Mouse (Mus musculus) left cerebral cortex, postnatal 10 days (tissue): ENCODE measurements around the gene Gm20388. TPM values are rescaled to one million over a fixed set of nuclear protein-coding genes. Genes with fewer than 3 reads are reported as not detected.

Source experiments
- DNase-seq, 2 experiments: peaks; one replicate each; pipeline ENCODE4 v3.0.0; 2021 to 2022; ENCODE audit warnings: low spot score in 2 of 2, mixed read lengths in 1 of 2; ENCODE audit errors: extremely low spot score in 1 of 2
- intact Hi-C: fragments of 180-260 bp; cut with DNase I; formaldehyde crosslinking; loops from one replicate; pipeline ENCODE4 v1.15.1; 2025
- total RNA-seq, 2 experiments: library from RNA; stranded (reverse); gene quantifications; 2 replicates each; pipeline ENCODE4 v1.2.3; 2021

The Gm20388 gene
- total RNA-seq, 2 experiments from 2014 or later = 4.4 to 9.0 TPM

DNA sequence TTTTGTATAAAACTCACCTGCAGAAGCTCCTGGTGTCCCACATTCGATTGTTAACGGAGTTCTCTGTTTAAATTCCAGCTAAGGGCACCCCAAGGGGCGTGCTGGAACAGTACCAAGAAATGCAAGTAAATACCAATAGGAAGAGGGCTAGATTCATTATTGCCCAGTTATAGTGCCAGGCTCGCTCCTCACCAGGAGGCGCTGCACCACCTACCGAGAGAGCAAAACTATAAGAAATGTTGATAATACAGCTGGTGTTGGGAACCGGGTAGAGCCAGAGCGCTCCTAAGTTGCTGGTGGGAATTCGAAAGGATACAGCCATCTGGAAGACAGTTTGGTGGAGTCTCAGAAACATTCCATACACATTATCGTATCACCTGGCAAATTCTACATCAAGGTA is 4167.4 kb downstream of the Gm20388 start:
- intact Hi-C loops = no loop called here
- no peak for DNase-seq

DNA sequence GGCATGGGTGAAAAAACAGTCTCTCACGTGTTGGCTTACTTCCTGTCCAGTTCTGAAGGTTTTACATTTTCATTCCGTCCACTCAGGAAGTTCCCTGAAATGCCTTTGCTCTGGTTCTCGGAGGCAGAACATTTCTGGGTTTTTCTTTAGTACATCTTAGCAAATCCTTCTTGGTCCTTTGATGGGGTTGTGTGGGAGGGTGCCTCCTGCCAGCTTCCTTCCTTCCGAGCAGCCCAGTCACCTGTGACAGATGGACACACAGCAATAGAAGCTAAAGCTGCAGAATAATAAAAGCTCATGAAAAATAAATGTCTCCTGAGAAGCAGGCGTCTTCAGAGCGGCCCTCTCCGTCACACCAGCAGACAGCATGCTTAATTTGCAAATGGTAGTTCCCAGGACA is 4168.3 kb downstream of the Gm20388 start:
- intact Hi-C loops = no loop called here
- DNase-seq = no peak

DNA sequence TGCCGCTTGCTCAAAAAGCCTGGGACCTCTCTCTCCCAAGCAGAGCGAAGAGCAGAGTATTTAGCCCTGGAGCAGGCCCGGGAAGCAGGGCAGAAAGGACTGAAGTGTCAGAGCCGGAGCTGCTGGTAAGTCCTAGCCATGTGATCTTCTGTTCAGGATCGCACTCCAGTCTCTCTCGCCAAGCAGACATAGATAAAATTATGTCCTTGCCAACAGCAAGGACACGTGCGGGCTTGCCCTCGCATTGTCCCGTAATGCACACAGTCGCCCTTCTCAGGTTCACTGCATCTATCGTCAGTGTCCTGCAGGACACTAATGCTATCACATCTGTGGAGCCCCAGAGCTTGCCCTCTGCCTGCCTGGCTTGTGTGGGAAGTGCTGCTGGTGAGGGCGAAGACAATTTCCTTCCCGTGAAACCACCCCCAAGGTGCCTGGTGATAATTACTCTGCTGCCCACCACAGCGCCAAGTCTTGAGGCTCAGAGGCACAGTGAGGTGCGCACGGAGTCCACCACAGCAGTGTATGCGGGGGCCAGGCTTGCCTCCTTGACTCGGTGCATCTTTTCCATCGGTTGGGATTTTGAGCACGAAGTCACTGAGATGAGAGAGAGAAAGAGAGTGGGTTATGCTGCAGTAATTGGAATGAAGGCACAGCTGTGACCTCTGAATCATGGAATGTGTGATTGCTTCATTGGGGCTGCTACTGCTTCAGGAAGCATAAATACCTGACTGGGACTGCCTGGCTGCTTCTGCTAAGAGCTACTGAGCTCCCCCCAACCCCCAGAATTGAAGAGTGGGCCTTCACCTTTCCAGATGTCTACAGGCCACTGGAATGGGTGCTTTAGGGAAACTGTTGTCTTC is 4170.1 kb downstream of the Gm20388 start:
- intact Hi-C loops = no loop called here
- DNase-seq = no peak

DNA sequence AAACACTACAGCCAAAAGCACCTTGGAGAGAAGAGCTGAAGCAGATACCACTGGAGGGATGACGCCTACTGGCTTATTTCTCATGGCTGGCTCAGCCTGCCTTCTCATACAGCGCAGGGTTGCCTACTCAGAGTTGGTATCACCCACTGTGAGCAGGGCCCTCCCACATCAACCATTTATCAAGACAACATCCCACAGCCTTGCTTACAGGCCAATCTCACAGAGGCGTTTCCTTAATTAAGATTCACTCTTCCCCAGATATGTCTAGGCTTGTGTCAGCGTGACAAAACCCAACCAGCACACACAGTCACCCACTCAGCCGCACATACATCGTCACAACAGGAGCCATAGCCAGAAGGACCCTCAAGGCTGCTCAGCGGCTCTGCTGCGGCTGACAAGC is 4172.0 kb downstream of the Gm20388 start:
- intact Hi-C loops = no loop called here
- no peak for DNase-seq

DNA sequence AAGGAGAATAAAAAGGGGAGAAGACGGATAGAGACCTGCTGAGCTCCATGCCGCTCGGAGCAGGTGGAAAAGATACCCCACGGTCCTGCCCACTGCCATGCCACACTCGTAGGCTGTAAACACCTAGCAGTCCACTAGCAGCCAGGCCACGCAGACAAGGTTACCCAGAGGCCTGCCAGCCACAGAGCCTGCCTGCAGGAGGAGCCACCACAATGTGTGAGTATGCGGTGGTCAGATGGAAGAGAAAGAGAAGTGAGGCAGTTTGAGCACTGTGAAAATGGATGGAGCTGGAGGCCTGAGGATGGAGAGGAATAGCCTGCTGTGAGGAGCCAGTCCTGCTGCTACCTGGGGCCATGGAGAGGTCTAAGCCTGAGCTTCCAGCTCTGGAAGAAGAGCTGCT is 4173.0 kb downstream of the Gm20388 start:
- intact Hi-C loops = no loop called here
- DNase-seq = no peak

DNA sequence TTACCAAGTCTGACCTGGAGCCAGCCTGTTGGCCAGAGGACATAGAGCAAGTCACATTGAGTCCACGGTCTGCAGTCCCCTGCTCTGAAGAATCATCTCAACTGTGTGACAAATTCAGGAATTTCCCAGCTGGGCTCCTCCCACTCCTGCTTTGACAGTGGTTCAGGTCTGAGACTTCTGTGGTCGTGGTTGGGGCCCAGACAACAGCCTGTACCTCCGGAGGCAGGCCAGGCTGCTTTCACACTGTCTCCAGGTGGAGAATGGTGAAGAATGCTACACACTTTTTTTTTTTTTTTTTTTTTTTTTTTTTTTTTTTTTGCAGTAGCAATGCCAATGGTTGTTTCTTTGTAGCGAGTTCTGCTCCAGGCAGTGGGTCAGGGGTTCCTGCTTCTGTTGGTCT is 4175.0 kb downstream of the Gm20388 start:
- intact Hi-C loops = no loop called here

DNA sequence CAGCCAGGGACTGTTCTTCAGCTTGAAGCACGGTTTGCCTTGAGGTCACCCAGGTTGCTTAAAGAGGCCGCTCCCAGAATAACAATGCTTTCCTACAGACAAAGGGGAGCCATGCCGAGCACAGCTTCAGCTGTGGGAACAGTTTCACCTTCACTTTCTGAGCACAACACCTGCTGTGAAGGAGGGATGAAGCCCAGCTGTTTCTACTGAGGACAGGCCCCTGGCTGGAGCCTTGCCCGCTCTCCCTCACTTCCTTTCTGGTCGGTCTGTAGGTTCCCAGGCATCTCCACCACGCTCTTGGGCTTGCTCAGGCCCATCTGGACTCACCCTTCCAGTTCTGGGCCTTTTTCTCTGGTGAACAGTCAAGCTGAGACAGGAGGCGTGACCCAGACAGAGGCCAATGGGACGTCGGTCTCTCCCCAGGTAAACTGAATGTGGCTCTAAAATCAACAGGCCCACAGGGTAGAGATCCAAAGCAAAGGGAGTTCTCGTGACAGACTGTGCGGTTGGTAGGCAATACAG is 4177.5 kb downstream of the Gm20388 start:
- intact Hi-C loops = no loop called here
- peak in 1 of 2 experiments; percentile 49 for DNase-seq

More for the DNA sequence above, 4175.0 kb downstream of the Gm20388 start:
- no peak for DNase-seq

DNA sequence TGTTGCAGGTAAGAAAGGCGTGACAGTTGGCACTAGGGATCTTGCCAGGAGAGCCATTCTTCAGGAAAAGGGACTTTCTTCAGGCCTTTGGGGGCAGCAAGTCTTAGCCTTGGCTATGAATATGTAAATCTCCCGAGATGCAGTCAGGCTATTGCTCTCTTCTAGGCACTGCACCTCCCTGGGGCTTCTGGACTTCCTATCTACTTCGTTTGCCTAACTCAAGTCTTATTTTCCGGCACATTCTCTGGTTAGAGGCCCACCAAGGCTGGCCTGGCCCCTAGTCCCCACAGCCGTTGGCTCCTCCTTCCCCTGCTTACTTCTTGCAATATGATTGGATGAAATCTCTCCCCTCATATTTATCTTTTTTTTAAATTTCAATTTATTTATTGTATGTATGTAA is 4178.4 kb downstream of the Gm20388 start:
- intact Hi-C loops = no loop called here
- DNase-seq = no peak

DNA sequence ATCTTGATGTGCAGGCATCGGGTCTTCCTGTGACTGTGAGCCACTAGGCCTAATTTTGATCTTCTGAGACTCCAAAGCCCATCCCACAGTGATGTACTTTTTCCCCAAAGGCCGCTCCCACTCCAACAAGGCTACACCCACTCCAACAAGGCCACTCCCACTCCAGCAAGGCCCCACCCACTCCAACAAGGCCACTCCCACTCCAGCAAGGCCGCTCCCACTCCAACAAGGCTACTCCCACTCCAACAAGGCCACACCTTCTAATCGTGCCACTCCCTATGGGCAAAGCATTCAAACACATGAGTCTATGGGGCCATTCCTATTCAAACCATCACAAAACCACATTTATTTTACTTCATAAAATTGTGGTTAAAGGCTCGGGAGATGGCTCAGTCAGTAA is 4179.8 kb downstream of the Gm20388 start:
- intact Hi-C loops = no loop called here
- DNase-seq = no peak

DNA sequence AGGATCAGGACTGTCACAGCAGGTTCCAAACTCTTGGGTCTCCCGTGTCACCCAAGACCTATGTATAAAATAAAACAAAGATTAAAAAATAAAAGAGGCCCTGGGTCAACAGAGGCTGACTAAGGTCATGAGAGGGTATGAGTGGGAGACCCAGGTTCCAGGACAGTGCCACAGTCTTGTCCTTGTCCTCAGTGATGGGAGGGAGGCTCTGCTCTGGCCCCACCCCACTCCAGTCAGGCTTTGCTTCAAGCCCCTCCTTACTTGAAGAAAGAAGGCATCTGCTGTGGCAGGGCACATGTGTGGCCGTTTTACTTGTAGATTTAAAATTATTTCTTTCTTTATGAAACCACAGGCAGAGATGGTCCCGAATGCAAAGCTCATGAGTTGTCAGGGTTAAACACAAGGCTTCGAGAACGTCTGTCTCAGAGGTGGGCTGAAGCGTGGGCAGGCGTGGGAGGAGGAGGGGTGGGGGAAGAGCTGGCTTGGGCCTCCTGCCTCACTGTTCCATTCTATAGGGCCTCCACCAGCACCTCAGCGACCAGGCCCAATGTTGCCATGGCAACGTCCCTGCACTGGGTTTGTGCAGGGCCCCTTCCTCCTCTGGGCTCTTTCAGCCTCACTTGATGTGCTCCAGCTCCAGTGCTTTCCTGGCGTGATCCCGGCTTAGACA is 4188.4 kb downstream of the Gm20388 start:
- intact Hi-C loops = no loop called here
- peak; percentile 18 to 45 for DNase-seq

DNA sequence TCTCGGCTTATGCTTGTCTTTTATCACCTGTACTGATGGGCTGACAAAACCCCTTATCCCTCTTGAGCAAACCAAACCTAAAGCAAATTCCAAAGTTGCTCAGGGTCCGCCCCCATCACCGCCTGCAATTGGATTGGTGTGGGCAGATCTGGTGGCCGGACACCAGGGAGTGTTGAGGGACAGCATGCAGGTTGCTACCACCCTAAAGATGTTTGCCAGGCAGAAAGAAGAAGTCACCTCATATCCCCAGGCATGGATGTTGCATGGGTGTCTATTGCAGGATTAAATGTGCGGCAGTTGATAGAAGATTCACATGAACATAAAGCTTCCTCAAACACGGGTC is 4189.0 kb downstream of the Gm20388 start:
- intact Hi-C loops = no loop called here
- no peak for DNase-seq

- intact Hi-C loops = no loop called here
- no peak for DNase-seq
Observed at GRCm38 (mm10) chr8:124105869-124106268, 4195.2 kb downstream of the Gm20388 start.

GRCm38 (mm10) chr8:124106328-124107195 is 4195.9 kb downstream of the Gm20388 start:
- no peak for DNase-seq
- intact Hi-C loops = no loop called here

- no peak for DNase-seq
- intact Hi-C loops = no loop called here
Observed at GRCm38 (mm10) chr8:124113108-124113507, 4202.5 kb downstream of the Gm20388 start.

DNA sequence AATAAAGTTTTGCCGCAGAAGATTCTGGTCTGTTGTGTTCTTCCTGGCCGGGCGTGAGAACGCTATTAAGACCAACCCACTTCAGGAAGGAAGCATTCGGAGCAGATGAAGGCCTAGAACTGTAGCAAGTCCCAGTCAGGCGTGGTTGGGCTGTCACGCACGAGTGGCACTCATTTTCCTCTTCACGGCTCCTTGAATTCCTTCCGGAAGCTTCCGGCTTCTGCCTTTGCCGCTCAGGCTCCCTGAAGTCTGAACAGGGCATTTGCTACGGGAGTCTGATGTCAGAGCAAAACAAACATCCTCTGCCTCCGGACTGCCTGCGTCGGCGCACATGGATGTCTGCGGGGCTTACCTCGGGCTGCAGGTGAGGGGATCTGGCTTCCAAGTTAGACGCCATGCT is 4214.6 kb downstream of the Gm20388 start:
- intact Hi-C loops = no loop called here

GRCm38 (mm10) chr8:124137261-124137660 is 4226.6 kb downstream of the Gm20388 start:
- no peak for DNase-seq

More for the DNA sequence above, 4214.6 kb downstream of the Gm20388 start:
- DNase-seq = peak in 1 of 2 experiments; percentile 7

DNA sequence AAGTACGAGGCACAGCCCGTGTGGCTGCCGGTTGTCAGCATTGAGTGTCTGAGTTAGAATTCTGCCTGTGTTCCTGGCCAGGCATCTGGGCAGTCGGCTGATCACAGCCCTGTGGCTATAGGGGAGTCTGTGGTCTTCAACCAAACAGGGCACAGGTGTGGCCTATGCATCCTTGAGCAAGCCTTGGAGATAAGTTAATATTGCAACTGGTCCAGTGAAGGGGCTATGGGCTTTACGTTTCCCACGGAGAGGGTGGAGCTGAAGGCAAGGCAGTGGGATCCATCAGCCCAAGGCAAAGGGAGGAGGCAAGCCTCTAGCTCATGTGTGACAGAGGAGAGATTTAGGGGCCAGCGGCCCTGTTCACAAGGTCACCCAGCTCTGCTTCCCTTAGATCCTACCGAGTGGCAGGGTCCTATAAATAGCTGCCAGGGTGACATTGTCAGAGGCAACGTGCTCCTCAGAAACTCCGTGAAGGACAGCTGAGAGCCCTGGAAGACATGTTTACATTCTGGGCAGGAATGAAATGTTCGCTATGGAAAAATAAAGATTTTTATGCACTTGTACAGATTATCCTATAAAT is 4229.7 kb downstream of the Gm20388 start:
- DNase-seq = no peak
- intact Hi-C loops = no loop called here

More at GRCm38 (mm10) chr8:124137261-124137660, 4226.6 kb downstream of the Gm20388 start:
- intact Hi-C loops = no loop called here

DNA sequence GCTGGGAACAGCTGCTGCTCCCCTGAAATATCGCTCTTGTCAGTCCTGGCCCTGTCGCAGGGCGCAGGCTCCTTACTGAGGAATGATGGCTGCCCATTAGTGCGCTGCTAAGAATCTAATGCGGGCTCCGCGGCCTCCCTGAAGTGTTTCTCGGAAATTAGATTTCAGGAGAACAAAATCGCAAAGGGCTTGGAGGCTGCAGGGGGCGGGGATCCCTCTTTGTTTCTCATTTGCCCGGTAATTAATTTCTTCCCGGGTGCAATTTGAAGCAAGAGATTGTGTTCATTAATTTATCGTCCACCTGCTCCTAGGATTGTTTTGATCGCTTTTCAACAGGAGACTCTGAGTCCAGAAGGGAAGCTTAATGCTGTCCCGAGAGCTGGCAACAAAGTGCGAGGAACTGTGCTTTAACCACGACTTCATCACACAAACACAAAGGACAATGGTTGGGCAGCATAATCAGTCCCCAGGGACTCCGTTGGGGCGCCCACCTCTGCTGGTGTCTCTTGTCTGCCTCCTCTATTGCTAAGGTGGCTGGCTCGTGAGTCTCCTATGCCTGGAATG is 4230.3 kb downstream of the Gm20388 start:
- intact Hi-C loops = no loop called here
- no peak for DNase-seq
